Mouse (Mus musculus) embryonic facial prominence, embryonic 13.5 days (tissue): ENCODE measurements around the gene Nr2f2. TPM values are rescaled to one million over a fixed set of nuclear protein-coding genes. Genes with fewer than 3 reads are reported as not detected.

Experiments
- ATAC-seq: fragments of 200-750 bp; cut with Nextera tagmentation; 2 replicates; pipeline ENCODE4 v1.8.0; 2017; ENCODE audit warnings: low read depth; ENCODE audit not compliant: insufficient number of reproducible peaks, insufficient read depth, low FRiP score, low TSS enrichment
- H3K27ac ChIP-seq: fragments of 300-500 bp; sonication (generic); 2 replicates; pipeline ENCODE4 v1.5.1; 2015; ENCODE audit warnings: moderate library complexity, mild to moderate bottlenecking, inconsistent platforms
- H3K27me3 ChIP-seq: fragments of 300-500 bp; sonication (generic); 2 replicates; pipeline ENCODE4 v1.6.1; 2015; ENCODE audit warnings: mild to moderate bottlenecking, inconsistent platforms
- H3K36me3 ChIP-seq: fragments of 300-500 bp; sonication (generic); 2 replicates; pipeline ENCODE4 v1.6.1; 2015; ENCODE audit warnings: mild to moderate bottlenecking, inconsistent platforms
- H3K4me1 ChIP-seq: fragments of 300-500 bp; sonication (generic); 2 replicates; pipeline ENCODE4 v1.6.1; 2015; ENCODE audit warnings: inconsistent platforms
- H3K4me2 ChIP-seq: fragments of 300-500 bp; sonication (generic); 2 replicates; pipeline ENCODE4 v1.6.1; 2015; ENCODE audit warnings: moderate library complexity, mild to moderate bottlenecking, inconsistent platforms
- H3K4me3 ChIP-seq: fragments of 300-500 bp; sonication (generic); 2 replicates; pipeline ENCODE4 v1.5.1; 2015; ENCODE audit warnings: mild to moderate bottlenecking, inconsistent platforms
- H3K9ac ChIP-seq: fragments of 300-500 bp; sonication (generic); 2 replicates; pipeline ENCODE4 v1.6.1; 2015; ENCODE audit warnings: mild to moderate bottlenecking, inconsistent platforms
- H3K9me3 ChIP-seq: fragments of 300-500 bp; sonication (generic); 2 replicates; pipeline ENCODE4 v1.6.1; 2016; ENCODE audit warnings: inconsistent platforms
- WGBS: fragments of 180-500 bp; shearing (Covaris S2); methylation state at CpG from one replicate; pipeline ENCODE4 v1.1.7; 2015; ENCODE audit warnings: mixed read lengths; 5-methylcytosine and 5-hydroxymethylcytosine counted together
- polyA plus RNA-seq: library from polyadenylated mRNA; unstranded; fragments of >200 nt; fragmentation: Nextera tagmentation; extraction: Ambion mirVana; gene quantifications from 2 replicates; pipeline ENCODE4 v1.2.1, GENCODE M21; 2015

The Nr2f2 gene
- polyA plus RNA-seq, 1 experiment from 2014 or later: 42.9 TPM

DNA sequence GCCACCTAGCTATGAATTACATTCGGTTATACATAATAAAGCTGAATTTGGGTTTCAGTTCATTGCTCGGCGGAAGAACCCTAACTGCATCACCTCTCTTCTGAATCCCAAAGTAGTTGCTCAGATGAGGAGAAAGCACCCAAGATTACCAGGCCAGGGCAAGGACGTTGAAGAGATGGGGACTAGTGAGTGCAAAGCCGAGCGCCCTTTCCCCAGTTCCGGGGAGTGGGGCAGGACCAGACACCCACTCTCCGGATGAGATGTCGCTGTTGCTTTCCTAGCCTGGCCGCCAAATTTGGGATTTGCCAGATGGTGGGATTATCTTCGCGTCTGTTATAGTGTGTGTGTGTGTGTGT is 36.4 kb downstream of the Nr2f2 start:
- ATAC-seq: no peak
- H3K36me3 ChIP-seq: no peaks in the 10 kb centered on the region
- H3K4me3 ChIP-seq: no peak overlapping the region
- H3K27me3 ChIP-seq: peaks cover 97% of the 10 kb centered on the region
- H3K9ac ChIP-seq: no peak overlapping the region
- no peak overlapping the region for H3K27ac ChIP-seq
- no peak overlapping the region for H3K4me2 ChIP-seq
- no peaks in the 10 kb centered on the region for H3K9me3 ChIP-seq
- peaks cover 22% of the 10 kb centered on the region for H3K4me1 ChIP-seq
- WGBS: 4% methylated on average over 12 of the region's 12 CpGs

DNA sequence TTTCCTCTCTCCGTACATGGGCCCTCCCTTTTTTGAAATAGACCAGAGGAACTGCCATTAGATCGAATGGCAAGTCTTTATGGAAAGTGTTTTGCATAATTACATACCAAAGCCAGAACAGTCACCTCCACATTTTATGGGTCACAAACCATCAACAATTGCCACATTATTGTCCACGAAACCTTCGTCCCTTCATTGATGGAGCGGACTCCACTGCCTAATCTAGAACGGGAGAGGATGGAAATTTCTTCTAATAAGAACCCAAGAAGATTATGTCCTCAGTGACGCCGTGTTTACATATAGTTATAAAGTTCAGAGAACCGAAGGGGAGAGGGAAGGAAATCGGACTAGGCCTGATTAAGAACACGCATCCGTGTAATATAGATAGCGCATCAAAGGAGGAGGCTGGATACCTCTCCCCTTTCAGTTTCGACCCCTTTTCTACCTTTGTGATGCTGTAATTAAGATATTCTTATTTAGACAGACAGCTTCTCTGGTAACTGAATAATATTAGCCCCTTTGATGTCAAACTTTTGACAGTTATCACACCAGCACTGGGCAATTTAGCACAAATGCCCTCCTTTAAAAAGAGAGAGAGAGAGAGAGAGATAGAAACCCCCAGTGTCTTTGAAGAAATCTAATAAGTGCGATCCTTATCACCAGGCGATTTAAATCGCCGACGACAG is 36.9 kb downstream of the Nr2f2 start:
- WGBS: 7% methylated on average over 19 of the region's 19 CpGs
- no peak overlapping the region for H3K4me2 ChIP-seq
- H3K27ac ChIP-seq: no peak overlapping the region
- H3K9ac ChIP-seq: no peak overlapping the region
- no peak for ATAC-seq
- no peaks in the 10 kb centered on the region for H3K9me3 ChIP-seq
- H3K36me3 ChIP-seq: no peaks in the 10 kb centered on the region
- peaks cover 97% of the 10 kb centered on the region for H3K27me3 ChIP-seq
- H3K4me3 ChIP-seq: no peak overlapping the region
- peaks cover 21% of the 10 kb centered on the region for H3K4me1 ChIP-seq

DNA sequence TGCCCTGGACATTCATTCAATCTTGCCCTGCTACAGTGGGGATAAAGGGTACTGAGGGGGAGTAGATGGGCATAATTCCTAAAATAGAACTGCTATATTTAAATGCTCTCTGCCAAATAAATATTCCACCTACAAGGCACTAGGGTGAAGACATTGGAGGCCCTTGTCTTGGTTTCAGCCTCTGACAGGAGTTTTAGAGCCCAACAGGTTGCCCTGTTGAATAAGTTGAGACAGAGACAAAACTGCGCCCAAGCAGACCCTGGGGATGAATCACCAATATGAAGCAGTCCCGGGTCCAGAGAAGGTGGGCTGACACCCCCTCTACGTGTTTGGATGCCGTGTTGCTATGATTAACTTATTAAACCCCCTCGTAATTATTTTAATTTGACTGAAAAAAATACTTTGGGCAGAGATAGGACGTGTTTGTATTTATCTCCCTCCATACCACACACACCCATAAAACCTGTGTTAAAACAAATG is 37.5 kb downstream of the Nr2f2 start:
- Histone ChIP-seq H3K27me3 (peaks cover 99% of the 10 kb centered on the region), H3K9ac (no peak overlapping the region), H3K36me3 (no peaks in the 10 kb centered on the region), H3K4me3 (no peak overlapping the region), H3K4me2 (no peak overlapping the region), H3K9me3 (no peaks in the 10 kb centered on the region), H3K27ac (no peak overlapping the region), H3K4me1 (peaks cover 18% of the 10 kb centered on the region)
- 7% methylated on average over 6 of the region's 6 CpGs for WGBS
- ATAC-seq: no peak

DNA sequence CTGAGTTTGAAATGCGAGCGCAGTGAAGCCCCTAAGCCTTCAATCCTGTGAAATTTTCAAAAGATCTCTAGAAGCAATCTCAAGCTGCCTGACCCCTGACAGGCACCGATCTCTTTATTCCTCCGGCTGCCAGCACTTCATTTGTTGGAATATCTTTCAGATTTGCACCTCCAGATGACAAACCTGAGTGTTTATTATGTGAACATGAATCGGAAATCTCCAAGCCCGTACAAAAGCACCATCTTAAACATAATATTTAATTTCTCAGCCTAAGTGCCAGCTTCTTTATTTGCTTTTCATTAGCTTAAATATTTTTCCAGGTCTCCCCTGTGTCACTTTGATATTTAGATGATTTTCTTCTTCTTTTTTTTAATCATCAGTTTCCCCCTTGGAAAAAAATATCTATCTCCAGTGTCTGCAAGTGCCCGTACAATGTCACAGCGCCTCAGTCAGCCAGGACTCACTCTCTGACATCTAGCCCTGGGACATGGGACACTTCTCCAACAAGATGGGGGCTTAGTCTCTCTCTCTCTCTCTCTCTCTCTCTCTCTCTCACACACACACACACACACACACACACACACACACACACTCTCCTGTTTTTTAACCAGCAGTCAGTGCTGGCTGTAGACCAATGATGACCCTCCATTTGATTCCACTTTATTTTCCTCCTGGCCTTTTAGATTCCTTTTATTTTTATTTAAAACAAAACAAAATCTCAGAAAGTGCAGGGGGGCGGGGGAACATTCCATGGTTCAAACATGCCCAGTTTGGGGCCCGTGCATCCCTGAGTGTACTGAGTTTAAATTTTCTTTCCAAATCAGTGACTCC is 38.1 kb downstream of the Nr2f2 start:
- H3K4me3 ChIP-seq: no peak overlapping the region
- peaks cover 18% of the 10 kb centered on the region for H3K4me1 ChIP-seq
- H3K27ac ChIP-seq: no peak overlapping the region
- no peak overlapping the region for H3K4me2 ChIP-seq
- no peaks in the 10 kb centered on the region for H3K9me3 ChIP-seq
- peaks cover 99% of the 10 kb centered on the region for H3K27me3 ChIP-seq
- 5% methylated on average over 10 of the region's 10 CpGs for WGBS
- ATAC-seq: no peak
- no peaks in the 10 kb centered on the region for H3K36me3 ChIP-seq
- H3K9ac ChIP-seq: no peak overlapping the region

DNA sequence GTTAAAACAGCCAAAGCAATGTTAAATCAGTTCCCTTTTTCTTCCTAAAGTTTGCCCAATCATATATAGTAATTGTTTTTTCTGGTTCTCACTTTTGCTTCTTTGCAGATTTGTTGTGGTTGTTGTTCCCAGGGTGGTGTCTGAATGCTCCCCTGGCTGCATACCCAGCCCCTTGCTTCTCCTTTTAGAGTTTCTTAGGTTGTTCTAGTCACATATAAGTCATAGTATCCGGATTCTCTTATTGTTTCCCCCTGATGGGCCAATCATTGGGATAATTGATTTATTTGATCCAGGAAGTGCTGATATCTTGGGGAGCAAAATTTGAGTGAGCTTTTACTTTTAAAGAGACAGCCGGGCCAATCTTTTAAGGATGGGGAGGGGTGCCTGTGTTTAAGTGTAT is 39.3 kb downstream of the Nr2f2 start:
- no peak overlapping the region for H3K9ac ChIP-seq
- peaks cover 99% of the 10 kb centered on the region for H3K27me3 ChIP-seq
- H3K9me3 ChIP-seq: no peaks in the 10 kb centered on the region
- WGBS: 9% methylated on average over 2 of the region's 2 CpGs
- H3K4me1 ChIP-seq: peaks cover 16% of the 10 kb centered on the region
- H3K36me3 ChIP-seq: no peaks in the 10 kb centered on the region
- ATAC-seq: no peak
- no peak overlapping the region for H3K4me2 ChIP-seq
- H3K4me3 ChIP-seq: no peak overlapping the region
- no peak overlapping the region for H3K27ac ChIP-seq

DNA sequence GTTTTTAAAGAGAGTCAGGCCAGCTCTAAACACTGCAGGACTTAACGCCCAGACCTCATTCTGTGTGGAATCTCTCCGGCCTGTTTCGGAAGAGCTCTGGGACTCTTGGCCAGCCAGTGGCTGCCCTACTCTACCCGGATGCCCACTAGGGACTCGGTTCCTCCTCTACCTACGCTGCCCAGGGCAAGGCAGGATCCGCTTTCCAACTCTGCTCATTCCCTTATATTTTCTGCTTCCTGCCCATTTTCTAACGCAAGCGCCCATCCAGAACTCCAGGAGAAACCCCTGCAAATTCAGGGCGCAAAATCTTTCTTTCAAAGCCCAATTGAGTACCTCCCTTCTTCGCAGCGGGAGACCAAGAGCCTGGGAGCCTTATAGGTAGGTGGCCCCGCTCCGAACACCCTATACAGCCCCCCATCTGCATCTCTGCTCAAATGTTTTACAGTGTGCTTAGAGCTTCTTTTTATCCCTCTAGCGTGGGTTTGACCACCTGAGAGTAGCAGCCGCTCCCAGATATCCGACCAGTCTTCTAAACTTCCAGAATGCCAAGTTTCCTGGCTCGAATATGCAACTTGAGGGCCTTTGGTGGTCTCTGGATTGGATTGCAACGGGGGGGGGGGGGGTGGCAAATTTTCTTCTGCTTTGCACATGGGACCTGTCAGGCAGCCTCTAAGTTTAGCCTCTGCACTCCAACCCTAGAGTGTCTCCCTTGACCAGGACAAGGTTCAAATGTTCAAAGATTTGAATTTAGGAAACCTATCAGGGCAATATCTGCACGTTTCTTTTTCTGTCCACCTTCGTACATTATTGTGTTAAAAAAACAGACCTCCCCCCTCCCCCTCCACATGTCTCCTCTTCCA is 40.1 kb downstream of the Nr2f2 start:
- Histone ChIP-seq H3K4me3 (no peak overlapping the region), H3K27me3 (peaks cover 99% of the 10 kb centered on the region), H3K27ac (no peak overlapping the region), H3K36me3 (no peaks in the 10 kb centered on the region), H3K9me3 (no peaks in the 10 kb centered on the region), H3K4me2 (no peak overlapping the region), H3K9ac (no peak overlapping the region), H3K4me1 (peaks cover 8% of the 10 kb centered on the region; the same call in 1 of the 2 replicates)
- no peak for ATAC-seq
- WGBS: 1% methylated on average over 21 of the region's 21 CpGs

DNA sequence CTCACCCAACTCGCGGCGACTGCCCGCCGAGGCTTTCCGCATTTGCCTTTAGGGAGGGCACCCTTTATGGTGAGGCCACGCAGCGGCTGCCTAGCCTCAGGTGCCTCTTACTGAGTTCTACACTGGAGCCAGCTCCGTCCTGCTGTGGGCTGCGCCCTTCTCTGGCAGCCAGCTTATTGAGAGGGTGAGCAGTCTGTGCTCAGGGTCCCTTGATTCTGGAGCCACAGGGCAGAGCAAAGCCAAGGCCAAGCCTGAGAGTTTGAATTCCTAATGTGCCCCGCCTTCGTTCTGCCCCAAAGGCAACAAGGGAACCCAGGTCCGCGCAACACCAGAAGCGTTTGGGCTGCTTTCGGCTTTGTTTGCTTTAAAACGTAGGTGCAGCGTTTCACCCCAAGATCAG is 41.2 kb downstream of the Nr2f2 start:
- no peak overlapping the region for H3K27ac ChIP-seq
- H3K9ac ChIP-seq: no peak overlapping the region
- H3K36me3 ChIP-seq: no peaks in the 10 kb centered on the region
- H3K27me3 ChIP-seq: peaks cover 95% of the 10 kb centered on the region
- H3K4me3 ChIP-seq: no peak overlapping the region
- no peak overlapping the region for H3K4me2 ChIP-seq
- no peak for ATAC-seq
- under 1% methylated on average over 18 of the region's 18 CpGs for WGBS
- no peaks in the 10 kb centered on the region for H3K9me3 ChIP-seq
- H3K4me1 ChIP-seq: no peaks in the 10 kb centered on the region

DNA sequence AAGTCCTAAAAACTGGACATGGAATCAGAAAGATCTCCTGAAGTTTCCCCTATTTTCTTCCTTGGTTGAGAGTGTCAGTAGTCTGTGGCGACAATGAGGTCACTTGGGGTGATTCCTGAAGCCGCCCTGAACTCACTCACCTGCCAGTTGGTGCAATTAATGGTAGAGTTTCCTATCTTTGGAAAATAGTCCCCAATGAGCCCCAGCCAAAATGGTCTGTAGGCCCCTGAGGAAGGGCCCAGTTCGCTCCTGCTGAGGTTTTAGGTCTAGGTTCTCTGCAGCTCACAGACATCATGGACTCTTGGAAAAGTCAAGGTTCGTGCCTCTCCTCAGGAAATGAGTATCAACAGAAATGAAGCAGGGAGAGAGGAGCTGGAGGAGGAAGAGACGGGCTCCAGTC is 42.0 kb downstream of the Nr2f2 start:
- WGBS: 4% methylated on average over 5 of the region's 5 CpGs
- ATAC-seq: no peak
- peaks cover 91% of the 10 kb centered on the region for H3K27me3 ChIP-seq

DNA sequence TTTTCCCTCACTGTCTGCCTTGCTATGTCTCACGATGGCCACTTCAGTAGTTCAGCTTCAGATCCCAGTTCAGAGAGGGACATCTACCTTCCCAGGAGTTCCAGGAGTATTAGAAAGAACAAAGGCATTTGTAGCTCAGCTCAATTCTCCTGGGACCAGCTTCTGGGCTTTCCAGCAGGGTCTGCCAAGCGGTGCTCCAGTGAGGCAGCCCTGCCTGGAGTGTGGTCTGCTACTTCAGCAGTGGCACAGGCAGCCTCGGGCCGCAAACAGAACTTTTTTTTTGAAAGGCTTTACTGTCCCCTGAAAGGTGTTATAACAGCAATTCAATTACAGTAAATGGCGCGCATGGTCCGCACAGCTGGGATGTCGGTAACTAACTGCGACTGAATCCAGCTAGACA is 42.5 kb downstream of the Nr2f2 start:
- peaks cover 91% of the 10 kb centered on the region for H3K27me3 ChIP-seq
- no peak overlapping the region for H3K9ac ChIP-seq
- no peaks in the 10 kb centered on the region for H3K4me1 ChIP-seq
- no peak overlapping the region for H3K4me3 ChIP-seq
- no peak overlapping the region for H3K4me2 ChIP-seq
- no peak for ATAC-seq
- H3K9me3 ChIP-seq: no peaks in the 10 kb centered on the region
- H3K27ac ChIP-seq: no peak overlapping the region
- 6% methylated on average over 9 of the region's 9 CpGs for WGBS
- no peaks in the 10 kb centered on the region for H3K36me3 ChIP-seq

More for the DNA sequence above, 42.0 kb downstream of the Nr2f2 start:
- Histone ChIP-seq H3K36me3 (no peaks in the 10 kb centered on the region), H3K4me3 (no peak overlapping the region), H3K4me1 (no peaks in the 10 kb centered on the region), H3K4me2 (no peak overlapping the region), H3K9ac (no peak overlapping the region), H3K27ac (no peak overlapping the region), H3K9me3 (no peaks in the 10 kb centered on the region)

DNA sequence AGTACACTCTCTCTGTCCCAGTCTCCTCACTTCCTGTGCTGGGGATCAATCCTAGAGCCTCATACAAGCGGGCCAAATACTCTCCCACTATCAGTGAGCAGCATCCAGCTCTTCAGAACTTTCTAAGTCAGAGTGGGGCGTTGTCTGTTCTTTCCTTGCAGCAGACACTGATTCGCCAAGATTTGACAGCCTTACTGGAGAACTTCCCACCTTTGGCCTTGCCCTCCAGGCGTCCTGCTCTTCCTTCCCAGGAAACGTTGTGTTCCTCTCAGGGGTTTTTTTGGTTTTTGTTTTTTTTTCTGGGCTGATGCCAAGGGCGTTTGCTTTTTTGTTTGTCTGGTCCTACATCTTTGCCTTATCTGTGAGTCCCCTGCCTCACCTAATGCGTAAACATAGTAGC is 60.8 kb downstream of the Nr2f2 start:
- H3K27ac ChIP-seq: no peak overlapping the region
- no peak overlapping the region for H3K4me2 ChIP-seq

DNA sequence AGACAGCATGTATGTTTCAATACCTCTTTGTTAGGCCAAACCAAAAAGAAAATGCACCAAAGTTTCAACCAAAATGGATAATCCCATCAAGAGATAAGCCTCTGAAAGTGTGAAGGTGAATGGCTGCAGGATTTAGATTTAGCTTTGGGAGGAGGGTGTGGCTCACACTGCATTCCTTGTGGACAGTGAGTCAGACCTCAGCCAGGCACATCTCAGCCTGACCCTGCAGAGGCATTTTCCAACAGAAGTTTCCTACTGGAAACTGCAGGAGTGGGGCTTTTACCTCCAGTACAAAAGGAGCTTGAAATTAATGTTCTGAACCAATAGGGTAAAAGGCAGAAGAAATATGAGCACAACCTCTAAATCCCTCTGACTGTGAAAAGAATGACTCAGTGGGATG is 62.1 kb downstream of the Nr2f2 start:
- ATAC-seq: no peak
- no peak overlapping the region for H3K4me2 ChIP-seq
- no peak overlapping the region for H3K4me3 ChIP-seq

More for the DNA sequence above, 60.8 kb downstream of the Nr2f2 start:
- Histone ChIP-seq H3K4me3 (no peak overlapping the region), H3K36me3 (no peaks in the 10 kb centered on the region), H3K27me3 (0 out of 2 replicates have a peak, but pooled peaks cover 4% of the 10 kb centered on the region), H3K4me1 (no peaks in the 10 kb centered on the region), H3K9ac (no peak overlapping the region), H3K9me3 (no peaks in the 10 kb centered on the region)
- 40% methylated on average over 7 of the region's 7 CpGs for WGBS
- no peak for ATAC-seq

More for the DNA sequence above, 62.1 kb downstream of the Nr2f2 start:
- H3K36me3 ChIP-seq: no peaks in the 10 kb centered on the region
- H3K9ac ChIP-seq: no peak overlapping the region
- H3K9me3 ChIP-seq: no peaks in the 10 kb centered on the region
- H3K27ac ChIP-seq: no peak overlapping the region
- 0 out of 2 replicates have a peak, but pooled peaks cover 4% of the 10 kb centered on the region for H3K27me3 ChIP-seq
- no peaks in the 10 kb centered on the region for H3K4me1 ChIP-seq
